In the genomic region with DNA sequence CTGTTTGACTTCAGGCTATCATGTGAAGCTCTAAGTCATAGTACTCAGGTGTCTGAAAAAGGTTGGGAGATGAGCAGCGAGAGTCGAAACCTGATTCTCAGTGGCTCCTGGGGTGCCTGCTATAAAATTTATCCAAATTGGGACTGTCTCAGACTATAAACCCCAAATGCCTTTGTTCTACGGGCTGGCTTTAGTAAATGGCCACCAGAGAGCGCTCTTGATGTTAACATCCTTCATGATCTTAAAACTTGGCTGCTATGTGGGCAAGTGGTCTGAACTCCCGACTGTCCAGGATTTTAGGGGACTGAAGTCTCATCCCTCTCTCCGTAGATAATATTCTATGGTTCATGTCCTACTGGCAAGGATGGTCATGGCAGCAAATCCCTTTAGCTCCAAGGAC, we compare ENCODE assay signal across 9 mouse cellular contexts.
A peak's percentile ranks its signal among the peaks of the same experiment; 100 is the strongest.
DNase-seq lines count a peak whose midpoint lies in the region; ATAC-seq and TF ChIP-seq lines count a peak whose summit lies in the region.
"Had no signal": no experiment of that assay in that cellular context is flagged by ENCODE, and none has a peak within 500 bp of the region (broad histone marks: within the 10 kb centered on the region; RNA-seq: fewer than 3 reads in every experiment).

No protein-coding gene starts in this region.

- no peak overlapping the region for H3K9ac ChIP-seq in intestine, embryonic 14.5 days (ENCODE audit: low read length)
- no peak overlapping the region for H3K9ac ChIP-seq in intestine, embryonic 15.5 days
- no peak overlapping the region for H3K9ac ChIP-seq in midbrain, postnatal 0 days (replicated peaks; ENCODE audit: low read length, poor library complexity, severe bottlenecking)

- H3K4me2 ChIP-seq in intestine, embryonic 14.5 days (ENCODE audit: low read length) = no peak overlapping the region
- H3K4me2 ChIP-seq in intestine, embryonic 15.5 days (replicated peaks) = no peak overlapping the region
- no peak overlapping the region for H3K4me2 ChIP-seq in midbrain, postnatal 0 days (ENCODE audit: low read depth, low read length, poor library complexity, severe bottlenecking)

- H3K4me1 ChIP-seq in intestine, embryonic 14.5 days (replicated peaks; ENCODE audit: control insufficient read depth, insufficient read depth, low read length) = peaks cover 3% of the 10 kb centered on the region; the same call in 1 of the 2 replicates
- H3K4me1 ChIP-seq in intestine, embryonic 15.5 days (replicated peaks) = no peaks in the 10 kb centered on the region
- no peaks in the 10 kb centered on the region for H3K4me1 ChIP-seq in embryonic facial prominence, embryonic 10.5 days
- H3K4me1 ChIP-seq in midbrain, postnatal 0 days (ENCODE audit: insufficient read depth, low read length) = no peaks in the 10 kb centered on the region

- 44% methylated on average over 6 of the region's 6 CpGs for WGBS in intestine, embryonic 14.5 days
- WGBS in intestine, embryonic 15.5 days = 47% methylated on average over 6 of the region's 6 CpGs
- WGBS in embryonic facial prominence, embryonic 10.5 days = 48% methylated on average over 6 of the region's 6 CpGs
- 51% methylated on average over 6 of the region's 6 CpGs for WGBS in midbrain, postnatal 0 days

- H3K27ac ChIP-seq in intestine, embryonic 14.5 days (ENCODE audit: low read depth) = no peak overlapping the region
- H3K27ac ChIP-seq in intestine, embryonic 15.5 days = no peak overlapping the region
- no peak overlapping the region for H3K27ac ChIP-seq in embryonic facial prominence, embryonic 10.5 days (replicated peaks)
- H3K27ac ChIP-seq in midbrain, postnatal 0 days (ENCODE audit: low read depth, low read length) = no peak overlapping the region

- H3K4me3 ChIP-seq in intestine, embryonic 14.5 days (ENCODE audit: low read depth, low read length) = no peak overlapping the region
- no peak overlapping the region for H3K4me3 ChIP-seq in intestine, embryonic 15.5 days (replicated peaks)
- no peak overlapping the region for H3K4me3 ChIP-seq in embryonic facial prominence, embryonic 10.5 days
- no peak overlapping the region for H3K4me3 ChIP-seq in midbrain, postnatal 0 days (ENCODE audit: low read depth, low read length)
- H3K4me3 ChIP-seq: megakaryocyte, embryonic 14.5 days had no signal

- H3K27me3 ChIP-seq in intestine, embryonic 14.5 days (replicated peaks; ENCODE audit: control insufficient read depth, insufficient read depth, low read length) = no peaks in the 10 kb centered on the region
- H3K27me3 ChIP-seq in intestine, embryonic 15.5 days (replicated peaks) = no peaks in the 10 kb centered on the region
- no peaks in the 10 kb centered on the region for H3K27me3 ChIP-seq in embryonic facial prominence, embryonic 10.5 days (replicated peaks; ENCODE audit: low read depth, poor library complexity, severe bottlenecking)
- no peaks in the 10 kb centered on the region for H3K27me3 ChIP-seq in midbrain, postnatal 0 days (ENCODE audit: insufficient read depth, low read length)
- H3K27me3 ChIP-seq: megakaryocyte, embryonic 14.5 days had no signal

- no peaks in the 10 kb centered on the region for H3K9me3 ChIP-seq in intestine, embryonic 14.5 days (ENCODE audit: control insufficient read depth, low read length)
- H3K9me3 ChIP-seq in intestine, embryonic 15.5 days = no peaks in the 10 kb centered on the region
- no peaks in the 10 kb centered on the region for H3K9me3 ChIP-seq in embryonic facial prominence, embryonic 10.5 days
- no peaks in the 10 kb centered on the region for H3K9me3 ChIP-seq in midbrain, postnatal 0 days (ENCODE audit: low read length)
- H3K9me3 ChIP-seq: megakaryocyte, embryonic 14.5 days had no signal

- no peaks in the 10 kb centered on the region for H3K36me3 ChIP-seq in intestine, embryonic 14.5 days (ENCODE audit: control insufficient read depth, insufficient read depth, low read length)
- H3K36me3 ChIP-seq in intestine, embryonic 15.5 days = no peaks in the 10 kb centered on the region
- no peaks in the 10 kb centered on the region for H3K36me3 ChIP-seq in embryonic facial prominence, embryonic 10.5 days (replicated peaks)
- H3K36me3 ChIP-seq in midbrain, postnatal 0 days (ENCODE audit: insufficient read depth, low read length) = no peaks in the 10 kb centered on the region

- peak; percentile 61 for TF ChIP-seq CTCF in midbrain, postnatal 0 days (IDR thresholded peaks at IDR 0.05)

- DNase-seq in intestine, embryonic 14.5 days (ENCODE audit: low spot score) = peak; percentile 58
- DNase-seq in adrenal gland, postnatal 14 days = peak; percentile 23
- peak; percentile 53 for DNase-seq in embryonic facial prominence, embryonic 10.5 days (ENCODE audit: low spot score)
- DNase-seq in layer of hippocampus, adult 8-10 months (ENCODE audit: low spot score in 2 of 2) = peak; percentile 8 to 15
- DNase-seq in midbrain, postnatal 0 days (ENCODE audit: low spot score) = peak; percentile 74
- no peak for DNase-seq in cerebellum, adult 9-10 months
- DNase-seq in cerebellum, adult 11 months = no peak

- no peak for ATAC-seq in intestine, embryonic 14.5 days (replicated peaks; ENCODE audit: low FRiP score, low TSS enrichment, low read depth)
- no peak for ATAC-seq in intestine, embryonic 15.5 days
- ATAC-seq in midbrain, postnatal 0 days (ENCODE audit: low FRiP score) = no peak

Comparison
In these comparisons a context has a peak if more than half of its experiments do, and no peak if none do; other contexts are left out.
1. DNase-seq: peak in intestine, embryonic 14.5 days (single experiment), adrenal gland, postnatal 14 days (single experiment), embryonic facial prominence, embryonic 10.5 days (single experiment), layer of hippocampus, adult 8-10 months (2 of 2) and midbrain, postnatal 0 days (single experiment); none in cerebellum, adult 9-10 months (single experiment) and cerebellum, adult 11 months (single experiment).